Mouse (Mus musculus) hindbrain, embryonic 13.5 days (tissue): ENCODE data around the gene Nmrk1. TPM values are rescaled to one million over a fixed set of nuclear protein-coding genes. Genes with fewer than 3 reads are reported as not detected.

Source experiments
- ATAC-seq: fragments of 200-750 bp; cut with Nextera tagmentation; 2 replicates; pipeline ENCODE4 v1.8.0; 2017; ENCODE audit warnings: moderate TSS enrichment; ENCODE audit not compliant: low FRiP score
- H3K27ac ChIP-seq: fragments of 300-500 bp; sonication (generic); 2 replicates; pipeline ENCODE4 v1.5.1; 2015; ENCODE audit warnings: inconsistent platforms, mild to moderate bottlenecking, moderate library complexity
- H3K27me3 ChIP-seq: fragments of 300-500 bp; sonication (generic); 2 replicates; pipeline ENCODE4 v1.6.1; 2015; ENCODE audit warnings: mild to moderate bottlenecking, inconsistent platforms
- H3K36me3 ChIP-seq: fragments of 300-500 bp; sonication (generic); 2 replicates; pipeline ENCODE4 v1.6.1; 2015; ENCODE audit warnings: mild to moderate bottlenecking, inconsistent platforms
- H3K4me1 ChIP-seq: fragments of 300-500 bp; sonication (generic); replicated peaks from 2 replicates; pipeline ENCODE4 v1.6.1; 2015; ENCODE audit warnings: inconsistent platforms
- H3K4me2 ChIP-seq: fragments of 300-500 bp; sonication (generic); 2 replicates; pipeline ENCODE4 v1.6.1; 2015; ENCODE audit warnings: inconsistent platforms, mild to moderate bottlenecking, moderate library complexity
- H3K4me3 ChIP-seq: fragments of 300-500 bp; sonication (generic); 2 replicates; pipeline ENCODE4 v1.5.1; 2015; ENCODE audit warnings: mild to moderate bottlenecking, inconsistent platforms
- H3K9ac ChIP-seq: fragments of 300-500 bp; sonication (generic); 2 replicates; pipeline ENCODE4 v1.6.1; 2015; ENCODE audit warnings: mild to moderate bottlenecking, inconsistent platforms
- H3K9me3 ChIP-seq: fragments of 300-500 bp; sonication (generic); 2 replicates; pipeline ENCODE4 v1.6.1; 2016; ENCODE audit warnings: inconsistent platforms
- WGBS: fragments of 180-500 bp; shearing (Covaris S2); methylation state at CpG from one replicate; pipeline ENCODE4 v1.1.7; 2015; 5-methylcytosine and 5-hydroxymethylcytosine counted together
- polyA plus RNA-seq: library from polyadenylated mRNA; unstranded; fragments of >200 nt; fragmentation: Nextera tagmentation; extraction: Ambion mirVana; gene quantifications from 2 replicates; pipeline ENCODE4 v1.2.1, GENCODE M21; 2015

Gene Nmrk1
- polyA plus RNA-seq, 1 experiment from 2014 or later = 9.8 TPM

DNA sequence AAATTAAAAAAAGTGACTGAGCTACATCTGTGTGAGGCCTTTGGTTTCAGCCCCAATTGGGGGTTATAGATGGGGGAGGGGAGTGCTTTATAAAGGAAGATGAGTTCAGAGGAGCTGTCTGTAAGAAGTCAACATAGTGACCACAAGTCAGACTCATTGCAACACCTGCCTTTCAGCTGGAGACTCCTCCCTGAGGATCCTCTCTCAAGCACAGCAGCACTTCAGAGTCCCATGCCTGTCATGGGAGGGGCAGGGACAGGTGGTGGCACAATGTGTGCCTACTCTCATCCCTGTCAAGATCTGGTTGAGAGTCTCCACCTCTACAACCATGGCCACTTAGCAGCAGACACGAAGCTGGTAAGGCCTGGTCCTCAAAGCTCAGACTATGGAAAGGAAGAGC lies 12.1 kb upstream of the Nmrk1 start:
- H3K4me2 ChIP-seq = no peak overlapping the region
- H3K9me3 ChIP-seq = no peaks in the 10 kb centered on the region
- no peaks in the 10 kb centered on the region for H3K27me3 ChIP-seq
- no peaks in the 10 kb centered on the region for H3K36me3 ChIP-seq
- H3K27ac ChIP-seq = no peak overlapping the region
- 0 out of 2 replicates have a peak, but pooled peaks cover 5% of the 10 kb centered on the region for H3K4me1 ChIP-seq
- H3K9ac ChIP-seq = no peak overlapping the region
- WGBS = 96% methylated on average over 1 of the region's 1 CpGs
- no peak overlapping the region for H3K4me3 ChIP-seq
- ATAC-seq = no peak

DNA sequence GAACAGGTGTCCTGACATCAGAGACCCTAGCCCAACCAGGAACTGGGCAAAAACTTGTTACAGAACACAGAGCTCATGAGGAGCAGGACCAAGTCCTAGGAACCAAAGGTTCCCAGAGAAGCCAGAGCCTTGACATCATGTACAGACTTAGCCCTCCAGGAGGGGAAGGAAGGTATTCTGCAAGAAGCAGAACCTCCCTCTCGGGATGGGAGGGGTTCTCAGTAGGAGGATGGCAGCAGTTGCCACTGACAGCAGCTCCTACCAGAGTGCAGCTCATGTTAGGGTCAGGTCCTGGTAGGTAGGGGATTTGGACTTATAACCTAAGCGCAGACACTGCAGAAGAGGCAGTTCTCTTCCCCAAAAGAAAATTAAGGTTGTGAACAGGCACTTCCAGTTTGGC lies 7.9 kb upstream of the Nmrk1 start:
- no peaks in the 10 kb centered on the region for H3K36me3 ChIP-seq
- no peak for ATAC-seq
- H3K4me3 ChIP-seq = no peak overlapping the region
- no peaks in the 10 kb centered on the region for H3K27me3 ChIP-seq
- WGBS = 73% methylated on average over 2 of the region's 2 CpGs
- no peak overlapping the region for H3K9ac ChIP-seq
- H3K9me3 ChIP-seq = no peaks in the 10 kb centered on the region
- H3K4me1 ChIP-seq = no peaks in the 10 kb centered on the region
- no peak overlapping the region for H3K4me2 ChIP-seq
- no peak overlapping the region for H3K27ac ChIP-seq

DNA sequence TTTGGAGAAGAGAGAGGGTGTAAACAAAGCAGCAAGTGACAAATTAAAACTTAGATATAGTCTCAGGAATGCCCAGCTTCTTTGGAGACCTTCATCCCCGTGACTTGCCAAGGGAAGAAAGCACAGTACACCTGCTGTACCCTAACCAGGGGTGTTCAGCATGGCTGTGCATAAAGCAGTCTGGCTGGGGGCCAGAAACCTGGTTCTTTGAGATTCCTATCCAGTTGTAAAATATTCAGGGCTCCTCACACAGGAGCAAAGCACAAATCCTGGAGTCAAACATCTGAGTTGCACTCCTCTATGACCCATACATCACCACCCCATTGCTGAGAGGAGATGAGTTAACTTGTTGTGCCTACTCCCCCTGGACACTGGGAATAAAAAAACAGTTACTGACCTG lies 2.2 kb upstream of the Nmrk1 start:
- Histone ChIP-seq H3K27me3 (peaks cover 8% of the 10 kb centered on the region; the same call in 1 of the 2 replicates), H3K4me1 (peaks cover 16% of the 10 kb centered on the region; the same call in 1 of the 2 replicates), H3K9ac (no peak overlapping the region), H3K36me3 (no peaks in the 10 kb centered on the region), H3K4me2 (peak overlapping the region; percentile 32), H3K27ac (no peak overlapping the region), H3K9me3 (no peaks in the 10 kb centered on the region), H3K4me3 (no peak overlapping the region)
- 62% methylated on average over 1 of the region's 1 CpGs for WGBS
- no peak for ATAC-seq

DNA sequence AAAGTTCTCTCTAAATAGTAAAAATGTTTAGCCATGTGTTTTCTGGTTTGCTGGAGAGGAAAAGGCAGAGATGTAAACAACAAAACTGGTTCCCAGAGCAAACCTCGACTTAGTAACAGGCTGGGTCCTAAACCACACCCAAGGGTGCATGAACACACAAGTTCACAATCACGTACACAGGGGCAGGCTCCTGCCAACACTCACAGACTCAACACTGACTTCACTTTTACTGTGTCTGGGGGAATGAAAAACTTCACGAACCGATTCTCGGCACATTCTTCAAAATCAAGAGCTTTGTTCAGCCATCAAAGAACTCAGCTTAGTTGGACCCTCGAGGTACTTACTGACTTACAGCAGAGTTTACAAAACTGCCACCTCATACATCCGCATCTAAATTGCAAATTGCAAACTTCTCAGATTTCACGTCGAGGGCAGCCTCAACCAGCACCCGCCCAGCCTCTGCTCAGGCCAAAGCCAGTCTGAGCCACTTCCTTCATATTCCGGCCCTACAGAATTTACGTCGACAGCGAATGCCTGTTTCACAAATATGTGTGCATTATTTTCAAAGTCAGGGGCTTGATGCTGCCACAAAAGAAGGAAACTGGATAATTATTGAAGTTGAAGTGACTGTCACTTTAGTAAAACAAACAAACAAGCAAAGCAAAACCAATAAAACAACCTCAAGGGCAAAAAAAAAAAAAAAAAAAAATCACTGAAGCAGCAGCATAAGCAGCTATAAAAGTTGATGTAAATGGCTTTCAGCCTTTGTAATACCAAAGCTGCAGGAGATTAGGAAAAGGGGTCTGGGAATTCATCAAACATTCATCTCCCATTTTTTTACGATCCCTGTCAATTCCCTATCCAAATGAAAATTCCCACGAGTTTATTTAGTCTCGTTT lies 1.3 kb upstream of the Nmrk1 start:
- no peak overlapping the region for H3K27ac ChIP-seq
- WGBS = 14% methylated on average over 17 of the region's 17 CpGs

DNA sequence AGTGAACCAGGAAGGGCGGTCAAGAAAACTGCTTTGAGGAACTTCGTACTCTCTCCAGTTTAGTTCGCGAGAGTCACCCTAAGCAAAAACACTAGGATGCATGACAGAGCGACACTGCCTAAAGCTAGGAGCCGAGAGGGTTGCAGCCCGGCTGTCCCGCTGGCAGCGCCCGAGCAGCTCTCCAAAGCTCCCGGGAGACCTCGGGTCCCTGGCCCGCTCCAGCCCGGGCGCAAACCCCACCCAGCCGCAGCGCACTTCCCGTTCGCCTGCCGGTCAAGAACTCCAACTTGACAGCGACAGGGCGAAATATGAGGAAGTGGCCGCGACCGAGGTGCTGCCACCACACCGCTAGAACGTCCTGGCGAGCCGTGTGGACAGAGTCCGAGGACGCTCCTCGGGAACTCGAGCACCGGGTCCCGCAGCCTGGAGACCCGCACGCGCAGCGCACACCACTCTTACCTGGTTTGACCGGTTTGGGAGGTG lies 548 bp upstream of the Nmrk1 start:
- under 1% methylated on average over 40 of the region's 40 CpGs for WGBS
- H3K9me3 ChIP-seq = no peaks in the 10 kb centered on the region

More for the DNA sequence above, 1.3 kb upstream of the Nmrk1 start:
- H3K4me2 ChIP-seq = peak overlapping the region; percentile 86
- ATAC-seq = no peak
- no peaks in the 10 kb centered on the region for H3K9me3 ChIP-seq
- H3K9ac ChIP-seq = peak overlapping the region; percentile 81
- H3K4me3 ChIP-seq = peak overlapping the region; percentile 81
- peaks cover 8% of the 10 kb centered on the region; the same call in 1 of the 2 replicates for H3K27me3 ChIP-seq
- H3K4me1 ChIP-seq = peaks cover 16% of the 10 kb centered on the region; the same call in 1 of the 2 replicates
- no peaks in the 10 kb centered on the region for H3K36me3 ChIP-seq

DNA sequence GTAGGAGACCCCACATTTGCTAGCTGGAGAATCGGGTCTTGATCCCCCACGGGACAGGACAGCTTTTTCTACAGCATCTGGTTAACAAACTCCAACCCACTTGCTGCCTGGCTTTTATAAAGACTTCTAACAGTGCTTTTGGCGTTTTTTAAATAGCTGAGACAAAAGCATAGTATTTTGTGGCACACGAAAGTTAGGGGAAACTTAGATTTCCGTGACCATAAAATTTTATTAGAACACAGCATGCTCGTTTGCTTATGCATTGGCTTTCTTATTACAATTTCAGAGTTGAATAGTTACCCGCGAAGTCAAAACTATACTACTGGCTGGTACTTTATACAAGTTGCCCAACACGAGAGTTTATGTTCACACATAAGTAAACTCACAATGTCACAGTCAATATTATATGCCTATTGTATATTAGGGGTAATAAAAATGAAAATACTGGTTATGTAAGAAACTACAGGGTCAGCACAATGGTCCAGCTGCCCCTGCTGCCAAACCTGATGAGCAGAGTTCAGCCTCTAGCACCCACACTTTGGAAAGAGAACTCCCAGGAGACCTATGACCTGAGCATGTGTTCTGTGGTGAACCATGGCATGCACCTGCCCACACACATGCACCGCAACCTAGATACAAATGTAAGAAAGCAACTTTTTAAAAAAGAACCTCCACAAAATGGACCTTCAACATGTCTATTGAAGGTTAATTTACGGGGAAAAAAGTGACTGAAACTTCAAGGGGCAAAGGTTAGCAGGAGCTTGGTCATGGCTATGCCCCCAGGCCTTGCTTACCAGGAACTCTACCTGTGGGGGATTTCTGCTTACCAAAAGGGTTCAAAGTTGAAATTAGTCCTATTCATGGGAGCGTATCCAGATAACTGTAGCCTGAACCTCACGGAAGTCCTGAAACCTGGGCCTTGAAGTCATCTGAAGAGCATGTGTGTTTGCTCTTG lies 758 bp downstream of the Nmrk1 start:
- Histone ChIP-seq H3K4me2 (peak overlapping the region; percentile 86), H3K4me3 (peak overlapping the region; percentile 81), H3K9me3 (no peaks in the 10 kb centered on the region), H3K4me1 (peaks cover 16% of the 10 kb centered on the region; the same call in 1 of the 2 replicates), H3K9ac (peak overlapping the region; percentile 81), H3K27me3 (peaks cover 8% of the 10 kb centered on the region; the same call in 1 of the 2 replicates), H3K27ac (no peak overlapping the region), H3K36me3 (no peaks in the 10 kb centered on the region)
- 66% methylated on average over 13 of the region's 13 CpGs for WGBS
- no peak for ATAC-seq

More for the DNA sequence above, 548 bp upstream of the Nmrk1 start:
- Histone ChIP-seq H3K27me3 (peaks cover 8% of the 10 kb centered on the region; the same call in 1 of the 2 replicates), H3K4me1 (peaks cover 16% of the 10 kb centered on the region; the same call in 1 of the 2 replicates), H3K4me2 (peak overlapping the region; percentile 86), H3K4me3 (peak overlapping the region; percentile 81), H3K9ac (peak overlapping the region; percentile 81), H3K27ac (peak overlapping the region; percentile 79), H3K36me3 (no peaks in the 10 kb centered on the region)
- peak; percentile 67 for ATAC-seq

DNA sequence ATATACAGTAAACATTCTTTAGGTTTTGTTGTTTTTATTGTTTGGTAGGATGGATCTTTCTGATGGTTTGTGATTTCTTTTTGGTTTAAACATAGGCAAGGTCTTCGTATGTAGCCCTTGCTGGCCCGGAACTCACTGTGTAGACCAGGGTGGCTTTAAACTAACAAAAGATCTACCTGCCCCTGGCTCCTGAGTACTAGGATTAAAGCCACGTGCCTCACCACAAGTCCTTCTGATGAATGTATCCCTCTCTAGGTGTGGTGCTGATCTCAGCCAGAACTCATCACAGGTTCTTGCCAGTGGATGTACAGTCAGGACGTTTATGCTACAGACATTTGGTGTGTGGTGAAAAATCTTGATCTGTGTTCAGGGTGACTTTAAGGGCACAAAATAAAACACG lies 6.2 kb downstream of the Nmrk1 start:
- ATAC-seq = no peak
- Histone ChIP-seq H3K4me3 (no peak overlapping the region), H3K27me3 (no peaks in the 10 kb centered on the region), H3K4me1 (no peaks in the 10 kb centered on the region), H3K27ac (no peak overlapping the region), H3K36me3 (no peaks in the 10 kb centered on the region), H3K9me3 (no peaks in the 10 kb centered on the region), H3K4me2 (no peak overlapping the region), H3K9ac (no peak overlapping the region)
- 88% methylated on average over 5 of the region's 5 CpGs for WGBS

DNA sequence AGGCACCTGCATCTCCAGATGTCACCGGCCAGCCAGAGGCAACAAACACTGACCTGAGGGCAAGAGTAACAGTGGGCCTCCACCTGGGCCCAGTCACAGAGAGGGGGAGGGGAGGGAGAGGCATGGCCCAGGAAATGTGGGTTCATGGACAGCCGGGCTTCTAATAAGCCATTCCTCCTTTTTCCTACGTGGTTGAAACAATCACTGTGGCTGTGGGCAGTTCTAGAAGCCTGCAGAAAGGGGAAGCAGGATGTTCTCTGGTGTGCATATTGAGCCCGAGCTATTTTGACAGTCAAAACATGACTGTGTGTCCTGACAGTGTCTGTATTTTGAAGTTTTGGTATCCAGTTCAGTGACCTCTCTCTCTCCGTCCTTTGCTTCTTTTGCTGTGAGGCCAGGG lies 7.2 kb downstream of the Nmrk1 start:
- 68% methylated on average over 5 of the region's 5 CpGs for WGBS
- no peak overlapping the region for H3K4me2 ChIP-seq
- no peaks in the 10 kb centered on the region for H3K9me3 ChIP-seq
- H3K27me3 ChIP-seq = no peaks in the 10 kb centered on the region
- H3K9ac ChIP-seq = no peak overlapping the region
- ATAC-seq = no peak
- H3K27ac ChIP-seq = no peak overlapping the region
- no peak overlapping the region for H3K4me3 ChIP-seq
- H3K36me3 ChIP-seq = no peaks in the 10 kb centered on the region
- H3K4me1 ChIP-seq = no peaks in the 10 kb centered on the region

DNA sequence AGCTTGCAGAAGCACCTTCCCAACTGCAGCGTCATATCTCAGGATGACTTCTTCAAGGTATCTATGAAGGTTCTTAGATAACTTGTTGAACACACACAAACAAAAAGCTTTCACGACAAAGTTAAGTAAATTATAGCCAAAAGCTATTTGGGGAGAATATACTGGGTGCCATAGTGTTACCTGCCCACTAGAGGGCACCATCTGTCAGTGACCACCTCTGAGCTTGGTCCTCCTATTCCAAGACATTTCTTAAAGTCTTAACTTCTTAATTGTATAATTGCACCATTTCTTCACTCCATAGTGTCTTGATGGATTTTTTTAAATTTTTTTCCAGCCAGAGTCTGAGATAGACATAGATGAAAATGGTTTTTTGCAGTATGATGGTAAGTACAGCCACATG lies 7.8 kb downstream of the Nmrk1 start:
- ATAC-seq = no peak

DNA sequence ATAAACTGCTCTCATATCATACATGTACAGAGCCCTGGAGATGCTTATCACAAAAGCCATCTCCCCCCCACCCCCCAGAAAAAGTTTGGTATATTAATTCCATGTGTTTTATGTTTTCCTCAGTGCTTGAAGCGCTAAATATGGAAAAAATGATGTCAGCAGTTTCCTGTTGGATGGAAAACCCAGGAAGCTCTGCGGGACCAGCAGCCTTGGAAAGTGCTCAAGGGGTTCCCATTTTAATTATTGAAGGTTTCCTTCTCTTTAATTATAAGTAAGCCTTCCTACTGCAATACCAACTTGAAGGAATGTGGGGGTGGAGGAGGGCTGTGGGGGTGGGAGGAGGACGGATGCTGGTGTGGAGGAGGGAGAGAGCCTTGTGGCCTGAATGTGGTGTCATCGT lies 9.3 kb downstream of the Nmrk1 start:
- 74% methylated on average over 4 of the region's 4 CpGs for WGBS

More for the DNA sequence above, 7.8 kb downstream of the Nmrk1 start:
- 28% methylated on average over 2 of the region's 2 CpGs for WGBS
- Histone ChIP-seq H3K27me3 (no peaks in the 10 kb centered on the region), H3K9ac (no peak overlapping the region), H3K4me2 (no peak overlapping the region), H3K9me3 (no peaks in the 10 kb centered on the region), H3K4me1 (no peaks in the 10 kb centered on the region), H3K4me3 (no peak overlapping the region), H3K27ac (no peak overlapping the region), H3K36me3 (no peaks in the 10 kb centered on the region)

DNA sequence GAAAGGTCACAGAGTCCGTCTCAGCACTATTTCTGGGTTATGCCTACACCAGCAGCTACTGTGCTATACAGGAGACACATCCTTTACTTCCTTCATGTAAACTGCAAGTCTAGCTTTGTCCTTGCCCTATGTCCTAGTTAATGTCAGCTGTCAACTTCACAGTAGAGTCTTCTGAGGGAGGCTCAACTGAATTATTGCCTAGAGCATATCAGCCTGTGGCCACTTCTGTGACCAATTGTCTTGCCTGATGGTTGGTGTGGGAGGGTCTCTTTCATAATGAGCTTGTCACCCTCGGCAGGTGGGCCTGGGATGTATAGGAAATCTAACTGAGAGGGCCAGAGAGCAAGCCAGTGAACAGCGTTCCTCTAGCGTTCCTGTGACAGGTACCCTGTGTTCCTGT lies 11.7 kb downstream of the Nmrk1 start:
- WGBS = 53% methylated on average over 4 of the region's 4 CpGs

More for the DNA sequence above, 9.3 kb downstream of the Nmrk1 start:
- Histone ChIP-seq H3K4me1 (no peaks in the 10 kb centered on the region), H3K9me3 (no peaks in the 10 kb centered on the region), H3K27me3 (no peaks in the 10 kb centered on the region), H3K36me3 (no peaks in the 10 kb centered on the region), H3K9ac (no peak overlapping the region), H3K4me2 (no peak overlapping the region), H3K27ac (no peak overlapping the region), H3K4me3 (no peak overlapping the region)
- no peak for ATAC-seq

DNA sequence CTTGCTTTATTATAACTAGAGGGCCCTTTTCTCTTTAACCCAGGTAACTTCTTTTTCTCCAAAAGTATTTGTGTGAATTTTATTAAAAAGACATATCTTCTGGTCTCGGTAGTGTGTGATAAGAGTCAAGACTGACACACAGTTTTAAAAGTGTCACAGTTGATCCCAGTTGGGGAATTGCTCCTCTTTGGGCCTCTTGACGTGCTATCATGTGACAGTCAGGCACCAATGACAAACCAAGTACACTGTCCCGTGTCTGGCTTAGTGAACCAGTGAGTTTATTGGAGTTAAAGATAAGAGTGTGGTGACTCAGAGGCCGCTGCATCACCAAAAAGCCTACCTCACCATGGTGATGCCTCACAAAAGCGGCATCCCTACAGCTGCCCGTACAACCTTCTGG lies 12.3 kb downstream of the Nmrk1 start:
- Histone ChIP-seq H3K27me3 (no peaks in the 10 kb centered on the region), H3K27ac (no peak overlapping the region), H3K4me1 (no peaks in the 10 kb centered on the region), H3K9ac (no peak overlapping the region), H3K9me3 (no peaks in the 10 kb centered on the region), H3K36me3 (no peaks in the 10 kb centered on the region), H3K4me2 (no peak overlapping the region), H3K4me3 (no peak overlapping the region)
- no peak for ATAC-seq
- WGBS = 84% methylated on average over 6 of the region's 6 CpGs

More for the DNA sequence above, 11.7 kb downstream of the Nmrk1 start:
- no peaks in the 10 kb centered on the region for H3K36me3 ChIP-seq
- H3K27me3 ChIP-seq = no peaks in the 10 kb centered on the region
- H3K27ac ChIP-seq = no peak overlapping the region
- no peak overlapping the region for H3K4me2 ChIP-seq
- H3K9me3 ChIP-seq = no peaks in the 10 kb centered on the region
- no peak overlapping the region for H3K9ac ChIP-seq
- no peak for ATAC-seq
- H3K4me1 ChIP-seq = no peaks in the 10 kb centered on the region
- H3K4me3 ChIP-seq = no peak overlapping the region
